Mouse (Mus musculus): ENCODE measurements at regions not wholly inside any gene's neighbourhood (a gene's known extent, or its start where the extent isn't known, plus 50 kb on each side); places are given as distances from the start of the nearest gene placed in this dataset.
"Not testable (repeated sequence)": the region's sequence is repeated elsewhere in the genome, so short reads cannot be mapped to it uniquely, and the experiment has no call there.

GRCm38 (mm10) chr10:114265927-114266326, 536.2 kb downstream of the Trhde start:
- Histone ChIP-seq H3K4me3 (no peak overlapping the region), H3K27ac (no peak overlapping the region)
- no peak for TF ChIP-seq CTCF (IDR thresholded peaks at IDR 0.05)
- intact Hi-C loops (cut with DNase I) = no loop called here
- DNase-seq (ENCODE audit: extremely low spot score in 1 of 2, low spot score in 2 of 2) = peak in 1 of 2 experiments; percentile 6

- TF ChIP-seq CTCF (IDR thresholded peaks at IDR 0.05) = no peak
- Histone ChIP-seq H3K27ac (no peak overlapping the region), H3K4me3 (no peak overlapping the region)
- intact Hi-C loops (cut with DNase I) = no loop called here
- no peak for DNase-seq (ENCODE audit: extremely low spot score in 1 of 2, low spot score in 2 of 2)
Observed at GRCm38 (mm10) chr10:114241606-114242005, 560.5 kb downstream of the Trhde start.

DNA sequence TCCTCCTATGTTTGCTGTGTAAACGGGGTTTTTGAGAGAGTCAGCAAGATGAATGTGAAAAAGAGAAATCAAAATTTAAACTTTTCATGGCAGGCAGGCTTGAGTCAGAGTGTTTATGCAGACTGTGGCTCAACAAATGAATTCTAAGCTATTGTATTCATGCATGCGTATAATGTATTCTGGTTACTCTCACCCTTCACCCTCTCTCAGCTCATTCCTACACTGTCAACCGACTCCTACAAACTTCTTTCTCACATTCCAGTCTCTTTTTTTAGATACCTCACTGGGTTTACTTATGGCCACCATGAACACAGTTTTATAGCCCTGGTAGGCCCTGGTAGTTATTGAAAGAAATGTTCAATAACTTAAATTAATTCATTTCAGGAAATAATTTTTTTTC, 574.5 kb downstream of the Trhde start:
- TF ChIP-seq CTCF (IDR thresholded peaks at IDR 0.05) = no peak
- no peak for DNase-seq (ENCODE audit: extremely low spot score in 1 of 2, low spot score in 2 of 2)
- no peak overlapping the region for H3K4me3 ChIP-seq
- intact Hi-C loops (cut with DNase I) = no loop called here
- H3K27ac ChIP-seq = no peak overlapping the region

- intact Hi-C loops (cut with DNase I) = no loop called here
- no peak for DNase-seq (ENCODE audit: extremely low spot score in 1 of 2, low spot score in 2 of 2)
- no peak overlapping the region for H3K4me3 ChIP-seq
- TF ChIP-seq CTCF (IDR thresholded peaks at IDR 0.05) = peak; percentile 14
- no peak overlapping the region for H3K27ac ChIP-seq
Observed at GRCm38 (mm10) chr10:114201583-114201982, 600.5 kb downstream of the Trhde start.

DNA sequence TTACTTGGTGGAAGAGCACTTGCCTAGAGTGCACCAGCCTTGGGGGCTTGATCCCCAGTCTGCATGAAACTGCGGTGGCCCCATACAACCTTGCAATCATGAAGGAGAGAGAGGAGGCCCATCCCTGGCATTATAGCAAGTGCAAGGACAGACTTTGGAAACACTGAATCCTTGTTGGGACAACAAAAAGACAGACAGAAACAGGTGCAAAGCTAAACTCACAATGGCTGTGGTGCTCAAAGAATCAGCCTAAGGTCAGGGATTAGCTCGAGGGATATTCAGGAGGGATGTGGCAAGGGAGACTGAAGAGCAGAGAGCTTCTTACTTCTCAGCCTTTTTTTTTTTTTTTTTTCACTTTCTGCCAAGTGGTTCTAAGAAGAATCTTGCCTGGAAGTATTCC, 601.2 kb downstream of the Trhde start:
- DNase-seq (ENCODE audit: extremely low spot score in 1 of 2, low spot score in 2 of 2) = no peak
- Histone ChIP-seq H3K4me3 (no peak overlapping the region), H3K27ac (no peak overlapping the region)
- intact Hi-C loops (cut with DNase I) = no loop called here
- no peak for TF ChIP-seq CTCF (IDR thresholded peaks at IDR 0.05)

- no peak for DNase-seq (ENCODE audit: extremely low spot score in 1 of 2, low spot score in 2 of 2)
- H3K4me3 ChIP-seq = no peak overlapping the region
- H3K27ac ChIP-seq = no peak overlapping the region
- intact Hi-C loops (cut with DNase I) = no loop called here
- no peak for TF ChIP-seq CTCF (IDR thresholded peaks at IDR 0.05)
Observed at GRCm38 (mm10) chr10:114186287-114186686, 615.8 kb downstream of the Trhde start.

DNA sequence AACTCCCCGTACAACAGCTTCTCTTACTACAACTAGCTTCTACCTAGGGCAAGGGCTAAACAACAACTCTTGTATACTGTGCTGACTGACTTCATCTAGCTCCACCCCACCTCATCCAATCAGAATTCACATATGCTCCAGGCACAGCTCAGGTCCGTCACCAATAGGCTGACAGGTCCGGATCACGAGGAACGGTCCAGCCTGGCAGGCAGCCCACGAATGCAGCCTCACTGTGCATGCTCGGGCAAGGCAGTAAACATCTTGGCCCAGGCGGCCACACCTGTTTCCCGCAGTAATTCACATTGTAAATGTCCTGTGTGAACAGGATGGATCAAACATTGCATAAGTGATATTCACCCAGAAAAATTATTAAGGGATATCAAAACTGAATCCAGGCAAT, 658.8 kb downstream of the Trhde start:
- H3K27ac ChIP-seq; H3K4me3 ChIP-seq; DNase-seq (ENCODE audit: extremely low spot score in 1 of 2, low spot score in 2 of 2); intact Hi-C loops (cut with DNase I): not testable (repeated sequence)

DNA sequence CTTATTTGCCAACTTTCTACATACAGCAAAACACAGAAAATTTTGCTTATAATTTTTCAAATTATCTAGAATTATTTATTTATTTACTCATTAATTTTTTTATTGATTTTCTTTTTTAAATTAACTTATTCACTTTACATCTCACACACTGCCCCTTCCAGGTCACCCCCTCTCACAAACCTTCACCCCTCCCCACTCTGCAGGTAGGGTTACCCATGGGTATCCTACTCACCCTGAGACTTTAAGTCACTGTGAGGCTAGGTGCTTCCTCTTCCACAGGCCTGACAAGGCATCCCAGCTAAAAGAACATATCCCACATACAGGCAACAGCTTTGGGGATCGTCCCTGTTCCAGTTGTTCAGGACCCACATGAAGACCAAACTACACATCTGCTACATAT, 664.2 kb downstream of the Trhde start:
- Histone ChIP-seq H3K4me3 (no peak overlapping the region), H3K27ac (no peak overlapping the region)
- intact Hi-C loops (cut with DNase I) = no loop called here
- no peak for DNase-seq (ENCODE audit: extremely low spot score in 1 of 2, low spot score in 2 of 2)
- TF ChIP-seq CTCF (IDR thresholded peaks at IDR 0.05) = no peak

- DNase-seq (ENCODE audit: extremely low spot score in 1 of 2, low spot score in 2 of 2) = no peak
- intact Hi-C loops (cut with DNase I) = no loop called here
- Histone ChIP-seq H3K4me3 (no peak overlapping the region), H3K27ac (no peak overlapping the region)
- TF ChIP-seq CTCF (IDR thresholded peaks at IDR 0.05) = no peak
Observed at GRCm38 (mm10) chr10:114137095-114137494, 665.0 kb downstream of the Trhde start.

Measured in left cerebral cortex, adult 2 months (tissue).